Mouse (Mus musculus) naive thymus-derived CD4-positive, alpha-beta T cell, adult 2 months (primary cell): ENCODE results near the gene Sgce.
A peak's percentile ranks its signal among the peaks of the same experiment; 100 is the strongest.
"Not testable (repeated sequence)": the region's sequence is repeated elsewhere in the genome, so short reads cannot be mapped to it uniquely, and the experiment has no call there.

Source experiments
- DNase-seq: peaks from one replicate; pipeline ENCODE4 v3.0.0-alpha.2; 2011; ENCODE audit warnings: low read depth

Sgce gene

GRCm38 (mm10) chr6:4746696-4747439, at the start of gene Sgce, which contains the start of gene Peg10:
Gene Sgce, minus strand, starts transcription at chr6:4747207.
Gene Peg10, plus strand, starts transcription at chr6:4747306.
- peak; percentile 5 for DNase-seq

GRCm38 (mm10) chr6:4796281-4796680, 49.3 kb upstream of the Sgce start:
- no peak for DNase-seq

GRCm38 (mm10) chr6:4762252-4762651, 15.2 kb upstream of the Sgce start:
- DNase-seq = peak; percentile 2

- DNase-seq = not testable (repeated sequence)
Measured at GRCm38 (mm10) chr6:4761415-4762142, 14.6 kb upstream of the Sgce start.

DNA sequence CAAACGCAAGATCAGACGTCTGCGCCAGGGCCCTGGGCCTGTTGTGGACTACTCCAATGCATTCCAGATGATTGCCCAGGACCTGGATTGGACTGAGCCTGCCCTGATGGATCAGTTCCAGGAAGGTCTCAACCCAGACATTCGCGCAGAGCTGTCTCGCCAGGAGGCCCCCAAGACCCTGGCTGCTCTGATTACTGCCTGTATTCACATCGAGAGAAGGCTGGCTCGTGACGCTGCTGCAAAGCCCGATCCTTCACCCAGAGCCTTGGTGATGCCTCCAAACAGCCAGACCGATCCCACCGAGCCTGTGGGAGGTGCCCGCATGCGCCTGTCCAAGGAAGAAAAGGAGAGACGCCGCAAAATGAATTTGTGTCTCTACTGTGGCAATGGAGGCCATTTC, 7.9 kb upstream of the Sgce start:
- DNase-seq = no peak

DNA sequence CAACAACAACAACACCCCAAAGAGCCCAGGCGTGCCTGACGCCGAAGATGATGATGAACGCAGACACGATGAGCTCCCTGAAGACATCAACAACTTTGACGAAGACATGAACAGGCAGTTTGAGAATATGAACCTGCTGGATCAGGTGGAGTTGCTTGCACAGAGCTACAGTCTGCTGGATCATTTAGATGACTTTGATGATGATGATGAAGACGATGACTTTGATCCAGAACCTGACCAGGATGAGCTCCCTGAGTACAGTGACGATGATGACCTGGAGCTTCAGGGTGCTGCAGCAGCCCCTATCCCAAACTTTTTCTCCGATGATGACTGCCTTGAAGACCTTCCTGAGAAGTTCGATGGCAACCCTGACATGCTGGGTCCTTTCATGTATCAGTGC, 7.3 kb upstream of the Sgce start:
- DNase-seq = no peak

GRCm38 (mm10) chr6:4751355-4751754, 4.3 kb upstream of the Sgce start:
- no peak for DNase-seq

DNA sequence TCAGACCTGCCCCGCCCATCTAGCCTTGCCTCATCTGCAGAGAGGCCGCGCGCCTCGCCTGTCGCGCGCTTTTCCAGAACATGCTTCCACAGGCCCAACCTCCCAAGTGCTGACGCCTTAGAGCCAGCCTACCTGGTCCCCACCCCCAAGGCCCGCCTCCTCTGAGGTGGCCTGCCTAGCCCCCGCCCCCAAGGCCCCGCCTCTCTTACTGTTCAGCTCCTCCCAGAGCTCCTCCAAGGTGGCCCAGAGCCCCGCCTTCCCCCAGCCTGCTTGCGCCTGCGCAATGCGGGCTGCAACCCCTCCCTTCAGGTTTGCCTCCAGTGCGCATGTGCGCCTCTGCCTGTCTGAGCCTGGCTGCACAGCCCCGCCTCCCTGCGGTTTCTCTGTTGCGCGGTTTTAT, 2.1 kb upstream of the Sgce start:
- peak; percentile 48 for DNase-seq

DNA sequence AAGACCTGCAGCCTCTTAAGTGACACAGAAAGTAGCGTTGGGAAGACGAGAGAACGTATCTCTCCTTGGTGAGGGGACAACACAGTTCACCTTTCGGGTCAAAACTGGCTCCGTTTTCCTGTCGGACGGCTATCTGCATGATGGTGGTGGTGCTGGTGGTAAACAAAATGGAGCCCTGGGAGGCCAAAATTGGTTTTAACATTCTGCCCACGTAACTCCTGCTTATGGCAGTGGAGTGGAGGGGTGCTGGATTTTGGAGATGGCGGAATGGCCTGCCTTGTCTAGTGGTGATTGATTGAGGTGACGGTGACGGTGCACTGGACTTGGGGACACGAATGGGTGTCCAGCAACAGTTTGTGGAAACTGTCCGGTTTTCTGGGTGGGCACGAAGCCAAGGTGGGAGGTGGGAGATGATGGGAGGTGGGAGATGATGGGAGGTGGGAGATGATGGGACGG, 1.5 kb upstream of the Sgce start:
- DNase-seq = no peak

- DNase-seq = peak; percentile 14
Measured at GRCm38 (mm10) chr6:4747677-4748505, 884 bp upstream of the Sgce start.

GRCm38 (mm10) chr6:4746036-4746695, 841 bp downstream of the Sgce start:
- DNase-seq = no peak

- no peak for DNase-seq
Measured at GRCm38 (mm10) chr6:4740511-4740910, 6.5 kb downstream of the Sgce start.

GRCm38 (mm10) chr6:4739522-4740355, 7.3 kb downstream of the Sgce start:
- DNase-seq = no peak

- no peak for DNase-seq
Measured at GRCm38 (mm10) chr6:4738717-4739116, 8.3 kb downstream of the Sgce start.

GRCm38 (mm10) chr6:4738034-4738629, 8.9 kb downstream of the Sgce start:
- no peak for DNase-seq

DNA sequence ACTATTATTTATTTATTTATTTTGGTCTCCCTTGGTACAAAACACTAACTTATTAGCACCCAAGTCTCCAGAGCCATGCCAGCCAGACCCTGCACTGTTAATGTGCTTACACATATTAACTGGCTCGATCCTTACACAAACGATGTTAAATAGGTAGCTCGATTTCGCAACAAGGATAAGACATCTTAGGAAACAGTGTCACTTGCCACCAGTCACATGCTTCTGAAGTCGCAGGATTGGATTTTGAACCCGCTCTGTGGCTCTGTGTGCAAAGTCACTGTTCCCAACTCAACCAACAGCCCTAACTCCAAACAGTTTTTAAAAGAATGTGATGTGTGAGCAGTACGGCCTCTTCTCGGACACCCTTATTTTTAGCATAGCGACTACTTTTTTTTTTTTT, 10.6 kb downstream of the Sgce start:
- no peak for DNase-seq

DNA sequence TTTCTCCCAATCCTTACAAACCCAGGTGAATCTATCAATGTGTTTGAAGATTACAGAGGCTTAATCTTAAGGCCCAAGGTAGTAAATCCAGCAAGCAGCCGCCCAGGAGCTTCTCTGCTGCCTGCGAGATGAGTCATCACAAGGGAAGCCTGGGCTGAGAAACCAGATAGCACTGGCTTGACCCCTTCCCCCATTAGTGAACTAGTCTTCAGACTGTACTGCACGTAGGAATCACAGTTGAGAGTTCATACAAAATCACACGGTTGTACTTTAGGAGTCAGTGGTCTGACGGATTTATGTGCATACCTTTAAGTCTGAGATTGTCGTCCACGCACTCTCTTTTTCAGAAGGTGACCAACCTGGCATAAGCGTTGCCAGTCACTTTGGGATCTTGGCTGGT, 13.8 kb downstream of the Sgce start:
- no peak for DNase-seq

GRCm38 (mm10) chr6:4731675-4732074, 15.3 kb downstream of the Sgce start:
- no peak for DNase-seq

DNA sequence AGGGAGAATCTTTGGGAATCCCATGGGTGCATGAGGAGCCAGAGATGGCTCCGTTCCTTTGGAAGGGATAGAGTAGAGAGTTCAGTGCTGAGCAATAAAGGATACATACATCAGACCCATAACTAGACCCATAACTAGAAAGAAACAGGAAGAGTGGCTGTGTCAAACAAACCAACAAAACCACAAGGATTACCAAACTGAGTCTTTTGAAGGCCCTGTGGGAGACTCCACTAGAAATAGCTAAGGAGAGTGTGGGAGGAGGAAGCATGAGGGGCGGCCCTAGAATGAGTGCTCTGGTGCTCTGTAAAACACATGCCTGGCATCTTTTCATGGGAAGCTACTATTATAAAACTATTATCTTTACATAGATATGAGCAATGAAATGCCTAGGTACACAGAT, 18.7 kb downstream of the Sgce start:
- no peak for DNase-seq

- DNase-seq = no peak
Measured at GRCm38 (mm10) chr6:4723998-4724757, 22.8 kb downstream of the Sgce start.
